Mouse (Mus musculus) thymus, postnatal 14 days (tissue): ENCODE results near the gene Rps6kb1.
"Not testable (repeated sequence)": the region's sequence is repeated elsewhere in the genome, so short reads cannot be mapped to it uniquely, and the experiment has no call there.

Source experiments
- DNase-seq: peaks from one replicate; pipeline ENCODE4 v3.0.0; 2021

The Rps6kb1 gene

GRCm38 (mm10) chr11:86539716-86540475, 4.7 kb downstream of the Rps6kb1 start:
- DNase-seq = no peak

GRCm38 (mm10) chr11:86538786-86539185, 5.8 kb downstream of the Rps6kb1 start:
- DNase-seq = peak; percentile 62

- DNase-seq = no peak
Observed at GRCm38 (mm10) chr11:86534201-86534910, 10.2 kb downstream of the Rps6kb1 start.

GRCm38 (mm10) chr11:86533302-86533701, 11.3 kb downstream of the Rps6kb1 start:
- DNase-seq = not testable (repeated sequence)

GRCm38 (mm10) chr11:86532834-86533233, 11.8 kb downstream of the Rps6kb1 start:
- peak; percentile 37 for DNase-seq

GRCm38 (mm10) chr11:86527528-86527927, 17.1 kb downstream of the Rps6kb1 start:
- DNase-seq = no peak

- no peak for DNase-seq
Observed at GRCm38 (mm10) chr11:86519751-86520150, 24.9 kb downstream of the Rps6kb1 start.

GRCm38 (mm10) chr11:86517229-86517628, 27.4 kb downstream of the Rps6kb1 start:
- DNase-seq = no peak

GRCm38 (mm10) chr11:86516620-86517019, 28.0 kb downstream of the Rps6kb1 start:
- DNase-seq = no peak

- DNase-seq = no peak
Observed at GRCm38 (mm10) chr11:86507991-86508390, 36.6 kb downstream of the Rps6kb1 start.

GRCm38 (mm10) chr11:86507334-86507733, 37.3 kb downstream of the Rps6kb1 start:
- DNase-seq = no peak

- no peak for DNase-seq
Observed at GRCm38 (mm10) chr11:86503121-86503520, 41.5 kb downstream of the Rps6kb1 start.

GRCm38 (mm10) chr11:86500795-86501194, 43.8 kb downstream of the Rps6kb1 start:
- no peak for DNase-seq

- DNase-seq = peak; percentile 16
Observed at GRCm38 (mm10) chr11:86497908-86498307, 46.7 kb downstream of the Rps6kb1 start.

GRCm38 (mm10) chr11:86497356-86497755, 47.2 kb downstream of the Rps6kb1 start:
- DNase-seq = no peak

GRCm38 (mm10) chr11:86490782-86491181, 53.8 kb downstream of the Rps6kb1 start:
- DNase-seq = no peak

- peak; percentile 69 for DNase-seq
Observed at GRCm38 (mm10) chr11:86484910-86485510, 59.6 kb downstream of the Rps6kb1 start.

- peak; percentile 100 for DNase-seq
Observed at GRCm38 (mm10) chr11:86484101-86484868, 60.3 kb downstream of the Rps6kb1 start, which contains the start of gene Rnft1. Gene Rnft1, plus strand, starts transcription at chr11:86484657.

GRCm38 (mm10) chr11:86473576-86473975, 71.0 kb downstream of the Rps6kb1 start:
- DNase-seq = no peak

- DNase-seq = peak; percentile 21
Observed at GRCm38 (mm10) chr11:86472771-86473171, 71.8 kb downstream of the Rps6kb1 start.

- no peak for DNase-seq
Observed at GRCm38 (mm10) chr11:86471785-86472184, 72.8 kb downstream of the Rps6kb1 start.

GRCm38 (mm10) chr11:86468971-86469370, 75.6 kb downstream of the Rps6kb1 start:
- DNase-seq = no peak

GRCm38 (mm10) chr11:86468345-86468744, 76.3 kb downstream of the Rps6kb1 start:
- DNase-seq = no peak
